Mouse (Mus musculus) gastrocnemius, postnatal 25 days (tissue): ENCODE results near the gene Cyp39a1. TPM values are rescaled to one million over a fixed set of nuclear protein-coding genes. Genes with fewer than 3 reads are reported as not detected.

Source experiments
- DNase-seq: peaks from one replicate; pipeline ENCODE4 v3.0.0; 2022
- total RNA-seq, 2 experiments: library from RNA; stranded (reverse); gene quantifications; 1 replicate in 1 of 2; 2 replicates in 1 of 2; pipeline ENCODE4 v1.2.3; 2021

Gene Cyp39a1
- total RNA-seq, 2 experiments from 2014 or later, result 2.3 to 2.9 TPM

- no peak for DNase-seq
Observed at GRCm38 (mm10) chr17:43788222-43788621, 121.0 kb downstream of the Cyp39a1 start.

DNA sequence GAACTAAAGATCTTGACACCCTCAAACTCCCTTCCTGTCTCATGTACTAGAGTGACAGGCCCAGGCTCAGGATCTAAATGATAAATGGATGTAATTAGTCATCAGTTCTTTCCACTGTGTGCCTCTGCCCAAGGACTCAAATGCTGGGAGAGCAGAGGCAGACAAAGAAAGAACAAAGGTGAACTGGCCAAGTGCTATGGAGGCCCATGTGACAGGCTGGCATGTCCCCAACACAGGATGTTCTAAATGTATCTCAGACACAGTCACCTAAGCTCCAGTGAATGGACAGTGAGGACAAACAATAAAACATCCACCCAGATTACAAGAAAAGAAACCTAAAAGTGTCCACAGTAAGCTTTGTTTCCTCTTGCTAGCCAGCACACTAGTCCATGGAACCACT, 122.2 kb downstream of the Cyp39a1 start:
- no peak for DNase-seq

GRCm38 (mm10) chr17:43791751-43792150, 124.5 kb downstream of the Cyp39a1 start:
- no peak for DNase-seq

DNA sequence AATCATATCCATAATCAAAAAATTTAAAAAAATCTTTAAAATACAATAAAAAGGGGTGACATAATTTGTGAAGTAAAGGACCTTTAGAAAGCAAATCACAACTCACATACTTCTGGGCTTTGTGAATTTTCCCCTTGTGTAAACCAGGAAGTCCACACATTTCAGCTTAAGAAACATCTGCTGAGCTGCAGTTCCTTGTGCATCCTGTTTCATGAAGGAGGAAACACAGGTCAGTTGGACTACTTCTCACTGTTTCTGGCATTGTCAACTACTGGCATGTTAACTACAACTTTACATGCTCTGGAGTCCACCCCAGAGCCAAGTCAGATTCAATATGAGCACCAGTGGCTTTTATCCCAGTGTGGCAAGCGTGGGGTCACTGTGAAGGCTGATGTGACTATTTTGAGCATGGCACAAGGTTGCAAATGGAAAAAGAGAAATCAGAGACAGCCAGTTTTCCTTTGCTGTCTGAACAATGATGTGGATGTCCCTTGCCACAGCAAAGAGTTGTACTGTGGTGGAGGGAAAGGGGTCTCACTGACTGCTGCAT, 127.6 kb downstream of the Cyp39a1 start:
- DNase-seq, result no peak

Other genes with a start within 250 kb of the Cyp39a1 start
- not detected for gene Mep1a, start 164.6 kb upstream of the Cyp39a1 start, total RNA-seq
- not detected for gene Ankrd66, start 123.8 kb upstream of the Cyp39a1 start, total RNA-seq
- 10 to 100 TPM in 1 of 2 experiments, 1 to 10 TPM in 1; 9.9 to 13.5 TPM for gene Pla2g7, start 99.3 kb upstream of the Cyp39a1 start, total RNA-seq
- not detected for gene Tdrd6, start 37.1 kb upstream of the Cyp39a1 start, total RNA-seq
- gene Slc25a27, start 211 bp upstream of the Cyp39a1 start, total RNA-seq, result 1 to 10 TPM; 4.7 to 5.3 TPM
- 10 to 100 TPM; 39.1 to 48.2 TPM for gene Rcan2, start 133.9 kb downstream of the Cyp39a1 start, total RNA-seq